Mouse (Mus musculus) heart, postnatal 10 days (tissue): ENCODE results near the gene 1700013F07Rik. TPM values are rescaled to one million over a fixed set of nuclear protein-coding genes. Genes with fewer than 3 reads are reported as not detected.
"Not testable (repeated sequence)": the region's sequence is repeated elsewhere in the genome, so short reads cannot be mapped to it uniquely, and the experiment has no call there.

Experiments
- DNase-seq, 2 experiments: peaks; one replicate each; pipeline ENCODE4 v3.0.0; 2021
- intact Hi-C: fragments of 180-260 bp; cut with DNase I; formaldehyde crosslinking; loops from one replicate; pipeline ENCODE4 v1.15.1; 2025
- total RNA-seq, 2 experiments: library from RNA; stranded (reverse); gene quantifications; 2 replicates each; pipeline ENCODE4 v1.2.3; 2021

The 1700013F07Rik gene
- total RNA-seq, 2 experiments from 2014 or later: not detected

- no peak for DNase-seq
- intact Hi-C loops: no loop called here
These were observed 8.3 kb downstream of the 1700013F07Rik start for GRCm38 (mm10) chr3:108542299-108542698.

- intact Hi-C loops: loop anchor here (1.0 to 2.0 kb wide), 2 partner anchors 16 to 153 kb away; no protein-coding TSS in a partner anchor
- no peak for DNase-seq
These were observed 20.2 kb downstream of the 1700013F07Rik start for GRCm38 (mm10) chr3:108554111-108554561.

GRCm38 (mm10) chr3:108554587-108555312 lies 20.8 kb downstream of the 1700013F07Rik start:
- DNase-seq: peak; percentile 94 to 96
- intact Hi-C loops: loop anchor here (1.0 to 2.0 kb wide), 2 partner anchors 16 to 154 kb away; no protein-coding TSS in a partner anchor

DNA sequence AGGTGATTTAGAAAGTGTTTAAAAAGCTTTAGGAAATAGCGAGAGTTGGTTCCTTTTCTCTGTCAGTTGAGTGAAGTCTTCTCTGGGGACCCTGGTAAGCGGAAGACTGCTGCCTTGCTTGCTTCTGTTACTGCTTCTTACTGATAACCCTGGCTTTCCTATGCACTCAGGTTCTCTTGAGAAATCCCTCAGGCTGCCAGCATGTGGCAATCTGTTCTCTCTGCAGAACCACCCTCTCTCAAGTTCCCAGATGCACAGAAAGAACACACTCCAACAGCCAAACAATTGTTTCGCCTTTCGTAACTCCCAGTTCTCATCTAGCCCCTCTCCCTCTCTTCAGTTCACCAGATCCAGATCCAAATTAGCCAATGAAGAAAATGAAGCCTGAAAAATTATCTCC lies 23.9 kb downstream of the 1700013F07Rik start:
- intact Hi-C loops: no loop called here
- no peak for DNase-seq

GRCm38 (mm10) chr3:108562133-108562730 lies 28.3 kb downstream of the 1700013F07Rik start, which contains the start of gene Tmem167b:
Tmem167b (minus strand) TSS chr3:108562466.
- intact Hi-C loops: loop anchor here (2.0 to 5.0 kb wide), 2 partner anchors 117 to 280 kb away; partner anchors contain the start of genes Sars and Sort1
- DNase-seq: peak; percentile 99

- DNase-seq: peak; percentile 36 to 53
- intact Hi-C loops: loop anchor here (1.0 to 5.0 kb wide), 3 partner anchors 118 to 281 kb away; partner anchors contain the start of genes Sars and Sort1
These were observed 28.9 kb downstream of the 1700013F07Rik start for GRCm38 (mm10) chr3:108562777-108563271.

DNA sequence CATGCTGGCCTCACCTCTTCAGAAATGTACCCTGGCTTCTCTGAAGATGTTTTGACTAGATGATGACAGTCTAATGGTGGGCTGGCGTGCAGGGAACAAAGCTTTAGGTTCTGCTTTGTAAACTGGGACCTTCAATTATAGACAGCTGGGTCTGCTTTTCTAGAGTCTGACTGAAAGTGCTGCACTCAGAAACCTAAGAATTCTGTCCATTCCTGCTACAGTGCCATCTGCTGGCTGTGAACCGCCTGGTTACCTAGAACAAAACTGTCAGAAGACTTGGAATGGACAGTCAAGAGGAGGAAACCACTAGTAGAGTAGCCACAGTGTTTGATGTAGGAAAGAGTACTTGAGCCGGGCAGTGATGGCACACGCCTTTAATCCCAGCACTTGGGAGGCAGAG lies 29.4 kb downstream of the 1700013F07Rik start:
- DNase-seq: peak; percentile 87 to 90
- intact Hi-C loops: loop anchor here (1.0 to 5.0 kb wide), 3 partner anchors 119 to 281 kb away; partner anchors contain the start of genes Sars and Sort1

GRCm38 (mm10) chr3:108567990-108568877 lies 34.3 kb downstream of the 1700013F07Rik start:
- DNase-seq: no peak
- intact Hi-C loops: no loop called here

DNA sequence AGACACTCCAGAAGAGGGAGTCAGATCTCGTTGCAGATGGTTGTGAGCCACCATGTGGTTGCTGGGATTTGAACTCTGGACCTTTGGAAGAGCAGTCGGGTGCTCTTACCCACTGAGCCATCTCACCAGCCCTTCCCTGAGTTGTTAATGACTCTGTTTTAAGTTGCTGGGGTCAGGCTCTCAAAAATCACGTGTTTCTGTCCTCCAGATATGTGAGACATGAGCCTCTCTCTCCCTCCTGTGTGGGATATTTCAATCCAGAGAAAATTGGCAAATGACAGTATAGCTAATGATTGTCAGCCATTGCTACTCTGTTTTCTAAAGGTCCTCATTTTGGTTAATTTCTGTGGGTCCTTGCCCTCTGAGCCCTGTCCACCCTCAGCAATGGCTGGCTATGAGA lies 35.7 kb downstream of the 1700013F07Rik start:
- intact Hi-C loops: loop anchor here (5.0 kb wide), 1 partner anchor 83 kb away; the partner anchor contains the start of gene Clcc1
- not testable (repeated sequence) for DNase-seq

DNA sequence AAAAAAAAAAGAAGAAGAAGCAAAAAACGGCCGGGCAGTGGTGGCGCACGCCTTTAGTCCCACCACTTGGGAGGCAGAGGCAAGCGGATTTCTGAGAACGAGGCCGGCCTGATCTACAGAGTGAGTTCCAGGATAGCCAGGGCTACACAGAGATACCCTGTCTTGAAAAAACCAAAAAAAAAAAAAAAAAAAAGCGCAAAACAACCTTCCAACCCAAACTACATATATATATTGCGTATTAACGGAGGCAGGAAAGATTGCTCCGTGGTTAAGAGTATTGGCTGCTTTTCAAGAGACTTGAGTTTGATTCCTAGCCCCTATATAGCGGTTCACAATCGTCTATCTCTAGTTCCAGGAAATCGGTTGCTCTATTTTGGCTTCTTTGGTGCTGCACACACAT lies 36.9 kb downstream of the 1700013F07Rik start:
- no peak for DNase-seq
- intact Hi-C loops: loop anchor here (5.0 kb wide), 1 partner anchor 81 kb away; the partner anchor contains the start of gene Clcc1

DNA sequence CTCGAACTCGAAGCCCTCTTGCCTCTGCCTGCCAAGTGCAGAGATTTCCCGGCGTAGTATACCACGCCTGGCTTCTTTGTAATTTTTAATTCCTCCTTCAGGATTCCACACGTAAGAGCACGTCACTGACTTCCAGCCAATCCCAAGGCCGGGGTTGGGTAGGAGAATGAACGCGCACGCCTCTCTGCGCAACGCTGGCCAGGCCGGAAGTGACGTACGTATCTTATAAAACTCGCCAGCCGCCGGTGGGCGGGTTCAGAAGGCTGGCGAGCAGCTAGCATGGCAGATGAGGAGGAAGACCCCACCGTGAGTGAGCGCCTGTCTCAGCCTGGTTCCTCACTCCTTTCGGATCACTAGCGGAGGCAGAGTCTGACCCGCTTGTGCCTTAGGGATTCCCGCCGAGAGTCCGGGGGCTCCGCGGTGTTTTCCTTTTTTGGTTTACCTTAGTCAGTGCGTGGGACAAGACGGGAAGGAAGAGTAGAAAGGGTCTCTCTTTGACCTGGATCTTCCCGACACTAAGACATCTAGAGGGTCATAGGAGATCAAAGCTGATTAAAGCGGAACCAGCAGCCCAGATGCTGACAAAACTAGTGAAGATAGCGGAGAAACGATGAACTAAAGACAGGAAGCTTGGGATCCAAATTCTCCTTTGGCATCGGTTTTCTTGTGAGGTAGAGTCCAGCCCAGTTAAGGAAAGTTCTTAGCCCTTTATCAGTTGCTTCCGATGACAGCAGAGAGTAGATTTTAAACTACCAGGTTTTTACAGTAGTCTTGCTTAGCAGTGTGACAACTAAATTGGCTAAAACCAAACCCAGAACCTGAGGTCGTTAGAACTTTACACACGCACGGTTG lies 37.7 kb downstream of the 1700013F07Rik start, which contains the start of gene Taf13:
TSS of gene Taf13 (plus strand) at position 256 of the 852 bp plus-strand sequence.
- intact Hi-C loops: loop anchor here (5.0 kb wide), 1 partner anchor 81 kb away; the partner anchor contains the start of gene Clcc1
- DNase-seq: peak; percentile 98

DNA sequence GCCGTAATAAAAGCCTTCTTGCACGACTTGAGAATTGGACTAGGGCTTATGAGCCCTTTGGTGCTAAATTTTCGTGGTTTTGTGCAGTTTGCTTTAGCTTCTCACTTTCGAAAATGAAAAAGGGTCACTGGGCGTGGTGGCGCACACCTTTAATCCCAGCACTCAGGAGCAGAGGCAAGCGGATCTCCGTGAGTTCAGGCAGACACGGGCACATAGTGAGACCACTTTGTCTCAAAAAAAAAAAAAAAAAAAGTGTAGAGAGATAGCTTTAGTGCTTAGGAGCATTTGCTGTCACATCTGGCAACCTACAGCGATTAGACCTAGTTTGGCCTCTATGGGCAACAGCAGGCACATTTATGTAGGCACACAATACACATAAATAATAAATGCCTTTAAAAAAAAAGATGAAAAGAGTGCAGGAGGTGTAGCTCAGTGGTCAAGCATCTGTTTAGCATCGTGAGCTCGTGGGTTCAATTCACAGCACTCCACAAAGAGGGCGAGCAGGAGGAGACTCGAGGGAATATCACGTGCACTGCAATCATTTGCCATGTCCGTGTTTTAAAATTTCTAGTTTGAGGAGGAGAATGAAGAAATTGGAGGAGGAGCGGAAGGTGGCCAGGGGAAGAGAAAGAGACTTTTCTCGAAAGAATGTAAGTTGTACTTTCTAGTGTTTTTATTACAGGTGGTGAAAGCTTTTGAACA lies 38.5 kb downstream of the 1700013F07Rik start:
- intact Hi-C loops: loop anchor here (5.0 kb wide), 1 partner anchor 80 kb away; the partner anchor contains the start of gene Clcc1
- no peak for DNase-seq

- intact Hi-C loops: loop anchor here (5.0 kb wide), 1 partner anchor 78 kb away; the partner anchor contains the start of gene Clcc1
- DNase-seq: no peak
These were observed 40.1 kb downstream of the 1700013F07Rik start for GRCm38 (mm10) chr3:108574018-108574417.

DNA sequence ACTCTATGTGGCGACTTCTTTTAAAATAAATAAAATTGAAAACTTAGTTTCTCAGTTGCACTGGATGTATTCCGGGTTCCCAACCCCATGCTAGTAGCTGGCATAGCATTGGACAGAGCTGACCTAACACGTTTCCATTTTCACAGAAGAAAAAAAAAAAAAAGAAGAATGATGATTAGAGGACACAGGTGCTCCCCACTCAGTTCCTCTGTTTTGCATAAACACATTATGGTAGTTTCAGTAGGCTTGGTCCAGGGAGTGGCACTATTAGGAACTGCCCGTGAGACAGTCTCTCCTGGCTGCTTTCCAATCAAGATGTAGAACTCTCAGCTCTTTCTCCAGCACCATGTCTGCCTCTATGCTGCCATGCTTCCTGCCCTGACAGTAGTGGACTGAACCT lies 50.6 kb downstream of the 1700013F07Rik start:
- no peak for DNase-seq
- intact Hi-C loops: no loop called here

- intact Hi-C loops: no loop called here
- DNase-seq: no peak
These were observed 54.5 kb downstream of the 1700013F07Rik start for GRCm38 (mm10) chr3:108588446-108588845.

GRCm38 (mm10) chr3:108590786-108591529 lies 57.0 kb downstream of the 1700013F07Rik start, which contains the start of gene Wdr47:
Wdr47 (plus strand) TSS chr3:108591279.
- peak; percentile 97 for DNase-seq
- intact Hi-C loops: no loop called here
